Mouse (Mus musculus) stomach, adult 2 months (tissue): ENCODE results near the gene Lpar2. TPM values are rescaled to one million over a fixed set of nuclear protein-coding genes. Genes with fewer than 3 reads are reported as not detected.

Source experiments
- polyA plus RNA-seq: library from polyadenylated mRNA; depleted of rRNA; stranded (reverse); fragments of >200 nt; gene quantifications from 2 replicates; pipeline ENCODE4 v1.2.3, GENCODE M21; 2012; rRNA removed

Gene Lpar2
- 2.4 and 3.4 TPM in 2 replicates for polyA plus RNA-seq

DNA sequence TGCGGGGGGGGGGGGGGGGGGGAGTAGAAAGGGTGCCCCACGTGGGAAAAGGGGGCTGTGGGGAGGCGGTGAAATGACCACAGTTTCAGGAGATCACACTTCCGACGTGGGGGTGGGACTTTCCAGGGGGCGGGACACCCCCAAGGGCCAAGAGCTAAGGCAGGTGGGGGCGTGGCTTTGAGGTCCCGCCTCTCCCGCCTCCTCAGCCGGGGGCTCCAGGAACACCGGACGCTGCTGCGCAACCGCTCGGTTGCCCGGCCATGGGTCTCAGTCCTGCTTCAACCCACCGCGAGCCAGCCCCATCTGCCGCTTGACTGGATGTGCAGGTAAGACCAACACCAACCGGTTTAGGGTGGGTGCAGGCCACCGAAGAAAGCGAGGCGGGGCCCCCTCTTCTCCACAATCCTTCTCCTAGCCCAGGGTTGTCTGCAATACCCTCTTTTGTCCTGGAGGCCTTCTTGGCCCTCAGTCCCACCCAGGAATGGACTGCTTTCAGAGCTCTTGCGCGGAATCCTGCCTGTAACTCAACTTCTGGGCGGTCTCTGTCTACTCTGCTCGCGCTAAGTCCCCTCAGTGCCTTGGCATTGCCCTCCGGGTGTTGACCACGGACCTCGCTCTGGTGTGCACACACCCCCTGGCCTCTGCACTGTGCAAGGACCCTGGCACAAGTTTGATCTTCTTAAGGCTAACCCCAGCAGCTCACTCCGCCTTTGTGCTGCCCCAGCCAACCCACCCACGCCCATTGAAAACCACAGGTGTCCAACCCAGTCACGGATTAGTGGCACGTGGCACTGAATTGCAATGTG lies at the start of gene Lpar2:
Gene Lpar2 (plus strand): TSS at position 44 of the 806 bp plus-strand sequence.

DNA sequence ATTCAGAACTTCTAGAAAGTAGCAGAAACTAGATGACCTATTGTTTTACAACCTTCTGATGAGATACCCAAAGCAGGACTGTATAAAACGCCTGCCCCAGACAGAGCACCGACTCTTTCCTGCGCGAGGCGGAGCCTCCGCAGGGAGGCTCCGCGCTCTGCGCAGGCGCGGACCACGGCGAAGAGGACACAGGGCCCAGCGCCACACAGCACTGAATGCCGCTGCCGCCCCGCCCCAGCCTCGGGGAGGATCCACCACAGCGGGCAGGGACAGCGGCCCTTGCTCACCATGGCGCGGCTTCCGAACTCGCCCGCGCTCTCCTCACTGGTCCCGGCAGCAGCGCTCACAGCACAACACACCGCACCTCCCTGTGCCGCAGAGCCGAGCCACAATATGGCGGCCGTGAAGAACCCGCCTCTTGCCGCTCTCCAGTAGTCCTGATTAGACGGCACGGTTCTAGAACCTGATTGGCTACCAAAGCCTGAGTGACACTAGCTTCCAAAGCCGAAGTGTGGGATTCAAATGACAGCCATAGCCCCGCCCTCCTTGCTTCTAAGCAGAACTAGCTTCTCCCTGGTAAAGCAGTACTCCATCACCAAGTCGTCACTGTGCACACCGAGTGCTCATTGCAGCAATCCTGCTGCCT lies 47.6 kb upstream of the Lpar2 start, which contains the start of gene Gm20422:
Gene Gm20422 (minus strand): TSS at position 384 of the 646 bp plus-strand sequence.

DNA sequence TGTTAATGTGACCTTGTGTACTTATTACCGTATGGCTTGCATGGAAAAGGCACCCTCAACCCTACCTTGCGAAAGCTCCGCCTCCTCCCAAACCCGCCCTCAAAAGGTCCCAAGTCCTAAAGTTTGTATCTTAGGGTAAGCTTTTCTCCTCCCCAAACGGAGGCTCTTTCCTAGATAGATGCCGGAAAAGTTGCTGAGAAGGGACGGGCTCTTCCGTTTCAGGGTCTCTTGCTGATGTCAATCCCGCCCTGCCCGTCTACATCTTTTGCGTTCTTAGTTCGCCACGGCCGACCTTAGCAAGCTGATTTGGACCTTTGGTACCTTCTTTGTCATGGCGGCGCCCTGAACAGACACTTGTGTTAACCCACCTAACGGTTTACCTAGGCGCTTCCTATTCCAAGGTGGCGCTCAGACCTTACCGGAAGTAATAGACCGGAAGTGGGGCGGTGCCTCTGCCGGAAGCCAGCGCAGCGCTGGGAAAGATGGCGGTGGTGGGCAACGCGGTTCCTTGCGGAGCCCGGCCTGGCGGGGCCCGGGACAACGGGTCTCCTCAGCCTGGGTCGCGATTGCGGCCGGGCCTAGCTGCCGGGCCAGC lies 31.4 kb upstream of the Lpar2 start, which contains the start of the genes Atp13a1 and Zfp866:
Gene Atp13a1 (plus strand): TSS at position 391 of the 595 bp plus-strand sequence.
Gene Zfp866 (minus strand): TSS at position 406 of the 595 bp plus-strand sequence.

DNA sequence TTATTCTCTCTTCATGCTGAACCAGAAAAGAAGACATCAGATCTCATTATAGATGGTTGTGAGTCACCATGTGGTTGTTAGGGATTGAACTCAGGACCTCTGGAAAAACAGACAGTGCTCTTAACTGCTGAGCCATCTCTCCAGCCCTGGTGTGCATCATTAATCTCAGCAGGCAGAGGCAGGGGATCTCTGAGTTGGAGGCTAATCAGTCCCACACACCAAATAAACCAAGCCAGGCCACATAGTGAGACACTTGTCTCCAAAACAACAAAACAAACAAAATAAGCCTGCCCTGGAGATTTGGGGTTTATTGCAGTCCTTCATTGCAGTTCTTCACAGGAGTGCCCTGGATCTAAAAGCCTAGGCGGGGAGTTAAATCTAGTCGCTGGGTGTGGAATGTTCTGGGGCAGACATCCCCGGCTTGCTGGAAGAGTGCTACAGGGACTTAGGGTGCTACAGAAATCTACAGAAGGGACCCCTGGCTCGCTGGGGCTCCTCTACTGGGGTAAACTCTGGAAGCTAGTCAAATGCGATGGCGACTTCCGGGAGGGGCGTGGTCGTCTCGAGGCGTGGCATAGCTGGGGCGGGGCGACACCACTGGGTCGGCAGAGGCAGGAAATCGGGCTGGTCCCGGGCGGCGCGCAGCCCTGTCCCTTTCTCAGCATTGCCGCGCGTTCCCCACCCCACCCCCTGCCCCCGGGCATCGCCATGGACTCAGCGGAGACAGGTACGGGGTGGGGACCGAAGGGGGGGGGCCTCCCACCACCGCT lies 13.9 kb upstream of the Lpar2 start, which contains the start of gene Gmip:
Gene Gmip (plus strand): TSS at position 586 of the 770 bp plus-strand sequence.

DNA sequence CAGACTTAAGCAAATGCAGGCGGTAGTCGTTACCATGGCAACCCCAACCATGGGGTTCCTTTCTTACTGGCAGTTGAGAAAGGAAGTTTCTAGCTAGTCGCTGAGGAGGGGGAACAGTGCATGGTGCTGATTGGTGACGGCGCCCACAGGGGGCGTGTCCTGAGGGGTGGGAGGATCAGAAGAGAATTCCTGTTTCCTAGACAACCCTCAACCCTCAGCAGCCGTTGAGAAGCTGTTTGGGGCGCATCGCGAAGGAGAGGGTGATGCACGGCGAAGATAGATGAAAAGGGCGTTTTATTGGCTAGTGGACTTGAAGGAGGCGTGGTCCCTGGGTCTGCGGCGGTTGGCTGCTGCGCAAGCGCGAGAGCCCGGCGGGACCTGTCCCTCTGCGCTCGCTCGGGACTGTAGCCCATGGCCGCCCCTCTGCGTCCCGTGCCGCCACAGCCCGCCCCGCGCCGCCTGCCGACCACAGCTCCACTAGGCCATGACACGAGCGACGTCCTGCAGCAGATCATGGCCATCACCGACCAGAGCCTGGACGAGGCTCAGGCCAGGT lies 10.1 kb downstream of the Lpar2 start, which contains the start of gene Pbx4:
Gene Pbx4 (plus strand): TSS at position 194 of the 556 bp plus-strand sequence.

Other genes with a start within 250 kb of the Lpar2 start
- gene Zfp868, start 196.9 kb upstream of the Lpar2 start, polyA plus RNA-seq, result 1.1 and 1.8 TPM in 2 replicates
- 0.06 and 0.08 TPM in 2 replicates for gene Zfp964, start 167.9 kb upstream of the Lpar2 start, polyA plus RNA-seq
- gene Zfp869, start 111.7 kb upstream of the Lpar2 start, polyA plus RNA-seq, result 0.12 and 0.14 TPM in 2 replicates
- 0.19 and 0.43 TPM in 2 replicates for gene Zfp963, start 72.5 kb upstream of the Lpar2 start, polyA plus RNA-seq
- gene Gm20422, start 47.5 kb upstream of the Lpar2 start, polyA plus RNA-seq, result 0.19 TPM in 1 of 2 replicates, not detected in the other
- gene Atp13a1, start 31.3 kb upstream of the Lpar2 start, polyA plus RNA-seq, result 44.2 and 48.8 TPM in 2 replicates
- gene Zfp866, start 31.3 kb upstream of the Lpar2 start, polyA plus RNA-seq, result 0.99 and 1.7 TPM in 2 replicates
- gene Gmip, start 13.8 kb upstream of the Lpar2 start, polyA plus RNA-seq, result 23.4 and 25.5 TPM in 2 replicates
- 2.4 and 5.1 TPM in 2 replicates for gene Pbx4, start 10.1 kb downstream of the Lpar2 start, polyA plus RNA-seq
- gene Cilp2, start 65.3 kb downstream of the Lpar2 start, polyA plus RNA-seq, result 0.17 and 0.34 TPM in 2 replicates
- gene Tssk6, start 79.8 kb downstream of the Lpar2 start, polyA plus RNA-seq, result 0.88 and 1.7 TPM in 2 replicates
- gene Ndufa13, start 80.1 kb downstream of the Lpar2 start, polyA plus RNA-seq, result 58.7 and 79.5 TPM in 2 replicates
- 1.7 and 2.6 TPM in 2 replicates for gene Yjefn3, start 80.3 kb downstream of the Lpar2 start, polyA plus RNA-seq
- 41.2 and 45.5 TPM in 2 replicates for gene Gatad2a, start 174.0 kb downstream of the Lpar2 start, polyA plus RNA-seq
- gene Mau2, start 220.3 kb downstream of the Lpar2 start, polyA plus RNA-seq, result 27.5 and 35.3 TPM in 2 replicates
- 2.5 and 5.6 TPM in 2 replicates for gene Sugp1, start 220.4 kb downstream of the Lpar2 start, polyA plus RNA-seq